Mouse (Mus musculus): ENCODE results near the gene Yju2.
A peak's percentile ranks its signal among the peaks of the same experiment; 100 is the strongest.

Gene Yju2

GRCm38 (mm10) chr17:55961631-55962030 lies 2.7 kb downstream of the Yju2 start:
- no peak for DNase-seq

- no peak for DNase-seq
Observed at GRCm38 (mm10) chr17:55963171-55963570, 4.3 kb downstream of the Yju2 start.

GRCm38 (mm10) chr17:55964496-55964895 lies 5.6 kb downstream of the Yju2 start:
- no peak for DNase-seq

GRCm38 (mm10) chr17:55964996-55965395 lies 6.1 kb downstream of the Yju2 start:
- DNase-seq, result no peak

- no peak for DNase-seq
Observed at GRCm38 (mm10) chr17:55967186-55967585, 8.3 kb downstream of the Yju2 start.

DNA sequence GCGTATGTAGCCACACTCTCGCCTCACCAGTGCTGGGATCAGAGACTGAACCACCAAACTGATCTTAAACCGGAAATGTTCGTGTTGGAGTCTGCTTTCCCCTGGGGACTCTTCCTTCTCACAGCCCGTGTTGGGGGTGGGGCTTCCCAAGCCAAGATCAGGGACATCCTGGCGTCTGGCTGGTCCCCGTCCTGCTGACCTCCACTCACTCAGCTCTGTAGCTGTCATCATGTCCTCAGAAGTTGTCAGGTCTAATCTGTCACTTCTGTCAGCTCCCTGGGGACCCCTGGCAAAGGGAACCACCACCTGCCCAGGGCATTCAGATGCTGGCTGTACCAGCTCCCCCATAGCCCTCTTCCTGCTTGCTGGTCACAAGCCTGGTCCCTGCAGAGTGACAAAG lies 9.3 kb downstream of the Yju2 start:
- DNase-seq, result peak; percentile 54

GRCm38 (mm10) chr17:55969560-55969959 lies 10.7 kb downstream of the Yju2 start:
- peak; percentile 73 for DNase-seq

DNA sequence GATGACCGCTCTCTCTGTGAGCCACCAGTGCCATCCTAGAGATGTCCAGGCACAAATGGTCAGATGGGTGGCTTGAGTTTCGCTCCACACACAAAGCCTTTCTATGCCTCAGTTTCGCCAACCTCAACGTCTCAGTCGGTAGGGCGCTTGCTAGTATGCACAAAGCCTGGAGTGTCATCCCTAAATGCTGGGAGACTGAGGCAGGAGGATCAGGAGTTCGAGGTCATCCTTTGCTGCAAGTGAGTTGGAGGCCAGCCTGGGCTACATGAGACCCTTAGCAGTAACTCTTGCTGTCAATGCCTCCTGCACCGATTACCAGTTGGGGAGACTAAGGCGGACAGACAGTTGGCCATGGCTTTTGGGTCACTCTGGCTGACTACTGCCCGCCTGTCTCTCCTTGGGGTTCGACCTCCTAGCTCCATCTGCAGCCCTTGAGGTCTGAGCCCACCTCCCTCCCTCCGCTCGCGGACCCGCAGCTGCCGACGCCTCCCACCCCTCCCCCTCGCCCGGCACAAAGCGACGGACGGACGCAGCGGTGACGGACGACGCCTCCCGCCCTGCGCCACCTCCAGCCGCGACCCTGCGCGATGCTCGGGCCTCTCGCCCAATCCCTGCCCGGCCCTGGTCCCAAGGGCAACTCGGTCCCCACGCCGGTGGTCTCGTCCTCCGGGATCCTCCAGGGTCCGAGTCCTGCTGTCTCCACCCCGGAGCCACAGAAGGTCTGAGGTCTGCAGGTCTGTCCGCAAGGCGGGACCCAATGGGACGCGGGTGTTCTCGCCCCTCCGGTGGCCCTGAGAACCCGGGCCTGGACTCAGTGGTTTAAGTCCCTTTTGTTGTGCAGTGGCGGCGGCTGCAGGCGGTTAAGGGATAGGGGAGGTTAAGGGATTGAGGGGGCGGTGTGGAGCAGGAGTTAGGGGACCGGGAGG lies 11.3 kb downstream of the Yju2 start, which contains the start of gene Shd:
Shd (plus strand) TSS at position 502 of the 926 bp plus-strand sequence.
- DNase-seq, result peak; percentile 64

DNA sequence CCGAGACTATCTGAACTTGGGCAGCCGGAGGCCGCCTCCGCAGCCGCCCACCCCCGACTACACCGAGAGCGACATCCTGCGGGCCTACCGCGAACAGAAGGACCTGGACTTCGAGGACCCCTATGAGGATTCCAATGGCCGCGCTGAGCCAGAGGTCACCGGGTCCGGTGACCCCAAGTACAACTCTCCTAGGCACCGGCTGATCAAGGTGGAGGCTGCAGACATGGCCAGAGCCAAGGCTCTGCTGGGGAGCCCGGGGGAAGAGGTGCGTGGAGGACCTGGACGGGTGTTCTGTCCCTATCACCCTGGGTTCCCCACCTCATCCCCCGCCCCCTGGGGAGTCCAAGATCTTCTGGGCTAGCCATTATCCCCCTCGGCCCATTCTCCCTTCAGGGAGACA lies 12.6 kb downstream of the Yju2 start:
- DNase-seq, result no peak

GRCm38 (mm10) chr17:55976255-55976862 lies 17.5 kb downstream of the Yju2 start:
- DNase-seq, result peak; percentile 86

DNA sequence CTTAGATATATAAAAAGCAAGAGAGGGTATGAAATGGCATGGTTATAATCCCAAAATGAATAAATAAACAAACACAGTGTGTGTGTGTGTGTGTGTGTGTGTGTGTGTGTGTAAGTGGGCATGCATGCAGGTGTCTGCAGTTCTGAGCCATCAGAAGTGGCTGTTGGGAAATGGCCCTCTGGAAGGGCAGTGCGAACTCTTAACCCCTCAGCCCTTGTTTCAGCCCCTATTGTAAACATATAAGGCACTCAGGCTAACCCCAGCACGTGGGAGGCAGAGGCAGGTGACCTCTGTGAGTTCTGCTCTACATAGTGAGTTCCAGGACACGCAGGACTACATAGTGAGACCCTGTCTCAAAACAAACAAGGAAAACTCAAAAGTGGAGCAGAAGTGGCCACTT lies 18.4 kb downstream of the Yju2 start:
- no peak for DNase-seq

DNA sequence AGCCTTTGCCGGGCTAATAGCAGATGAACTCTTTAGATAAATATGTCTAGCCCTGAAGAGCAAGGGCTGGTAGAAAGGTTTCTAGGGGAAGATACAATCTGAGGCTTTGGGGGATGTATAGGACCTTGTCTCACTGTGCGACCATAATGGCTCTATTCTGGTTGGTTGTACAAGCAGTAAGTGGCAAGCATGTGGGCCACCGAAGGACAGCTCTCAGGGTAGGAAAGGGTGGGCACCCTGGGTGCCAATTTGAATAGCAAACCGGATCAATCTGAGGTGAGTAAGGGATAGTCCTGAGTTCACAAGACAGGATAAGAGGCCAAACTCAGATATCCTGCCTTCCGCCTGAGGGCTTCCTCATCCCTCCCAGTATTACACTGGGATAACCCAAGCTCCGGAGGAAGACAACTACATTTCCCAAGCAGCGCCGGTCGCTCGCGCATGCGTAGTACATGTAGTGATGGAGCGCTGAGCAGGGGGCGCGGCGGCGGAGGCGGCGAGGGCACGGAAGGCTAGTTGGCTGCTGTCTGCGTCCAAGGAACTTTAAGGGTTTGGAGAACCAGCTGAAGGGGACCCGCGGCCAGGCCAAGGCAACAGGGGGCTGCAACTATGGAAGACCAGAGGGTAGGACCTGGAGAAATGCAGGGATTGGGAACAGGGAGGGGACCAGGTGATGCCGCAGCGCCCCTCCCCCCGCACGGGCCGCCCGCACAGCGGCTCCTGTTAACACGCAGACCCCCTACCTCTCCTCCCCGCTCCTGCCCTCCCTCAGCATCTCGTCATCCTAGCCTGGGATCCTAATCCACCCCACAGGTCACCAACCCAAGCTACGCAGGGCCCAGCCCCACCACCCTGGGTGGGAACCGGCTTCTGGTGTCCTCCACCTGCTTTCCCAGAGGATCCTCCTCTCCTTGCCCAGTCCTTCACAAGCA lies 27.4 kb downstream of the Yju2 start, which contains the start of gene Fsd1:
Fsd1 (plus strand) TSS at position 480 of the 932 bp plus-strand sequence.
- peak; percentile 61 for DNase-seq

GRCm38 (mm10) chr17:55990278-55990898 lies 31.5 kb downstream of the Yju2 start:
- DNase-seq, result no peak

DNA sequence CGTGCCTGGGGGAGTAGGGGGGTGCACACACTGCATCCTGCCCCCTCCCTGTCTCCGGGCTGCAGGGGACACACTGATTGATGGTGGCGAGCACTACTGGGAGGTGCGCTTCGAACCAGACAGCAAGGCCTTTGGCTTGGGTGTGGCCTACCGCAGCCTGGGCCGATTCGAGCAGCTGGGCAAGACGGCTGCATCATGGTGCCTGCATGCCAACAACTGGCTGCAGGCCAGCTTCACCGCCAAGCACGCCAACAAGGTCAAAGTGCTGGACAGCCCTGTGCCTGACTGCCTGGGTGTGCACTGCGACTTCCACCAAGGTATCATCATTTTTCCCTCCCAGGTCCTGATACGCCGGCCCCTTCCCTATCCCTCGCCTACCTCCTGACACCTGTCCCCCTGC lies 37.1 kb downstream of the Yju2 start:
- DNase-seq, result peak; percentile 70

GRCm38 (mm10) chr17:55999794-56000499 lies 41.0 kb downstream of the Yju2 start:
- no peak for DNase-seq

- DNase-seq, result no peak
Observed at GRCm38 (mm10) chr17:56003000-56003399, 44.1 kb downstream of the Yju2 start.

- DNase-seq, result peak; percentile 76
Observed at GRCm38 (mm10) chr17:56005415-56006061, 46.6 kb downstream of the Yju2 start, which contains the start of the genes Stap2 and Mpnd. Gene Stap2 (minus strand): TSS chr17:56005584. Gene Mpnd (plus strand): TSS chr17:56005711.

DNA sequence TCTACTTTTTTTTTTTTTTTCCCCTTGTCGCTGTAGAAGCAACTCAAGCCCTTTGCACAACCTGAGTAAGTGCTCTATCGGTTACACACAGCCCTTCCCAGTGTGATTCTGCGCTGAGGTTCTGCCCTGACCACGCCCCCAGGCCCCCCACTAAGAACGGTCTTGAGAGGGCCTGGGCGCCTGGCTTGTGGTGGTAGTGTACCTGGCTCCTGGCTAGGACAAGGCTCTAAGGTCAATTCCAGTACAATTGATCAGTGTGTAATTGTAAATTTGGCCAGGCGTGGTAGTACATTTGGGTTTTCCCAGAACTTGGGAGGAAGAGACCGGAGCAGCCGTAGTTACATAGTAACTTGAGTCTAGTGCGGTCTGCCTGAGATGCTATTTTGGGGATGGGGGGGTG lies 48.1 kb downstream of the Yju2 start:
- DNase-seq, result peak; percentile 41

DNA sequence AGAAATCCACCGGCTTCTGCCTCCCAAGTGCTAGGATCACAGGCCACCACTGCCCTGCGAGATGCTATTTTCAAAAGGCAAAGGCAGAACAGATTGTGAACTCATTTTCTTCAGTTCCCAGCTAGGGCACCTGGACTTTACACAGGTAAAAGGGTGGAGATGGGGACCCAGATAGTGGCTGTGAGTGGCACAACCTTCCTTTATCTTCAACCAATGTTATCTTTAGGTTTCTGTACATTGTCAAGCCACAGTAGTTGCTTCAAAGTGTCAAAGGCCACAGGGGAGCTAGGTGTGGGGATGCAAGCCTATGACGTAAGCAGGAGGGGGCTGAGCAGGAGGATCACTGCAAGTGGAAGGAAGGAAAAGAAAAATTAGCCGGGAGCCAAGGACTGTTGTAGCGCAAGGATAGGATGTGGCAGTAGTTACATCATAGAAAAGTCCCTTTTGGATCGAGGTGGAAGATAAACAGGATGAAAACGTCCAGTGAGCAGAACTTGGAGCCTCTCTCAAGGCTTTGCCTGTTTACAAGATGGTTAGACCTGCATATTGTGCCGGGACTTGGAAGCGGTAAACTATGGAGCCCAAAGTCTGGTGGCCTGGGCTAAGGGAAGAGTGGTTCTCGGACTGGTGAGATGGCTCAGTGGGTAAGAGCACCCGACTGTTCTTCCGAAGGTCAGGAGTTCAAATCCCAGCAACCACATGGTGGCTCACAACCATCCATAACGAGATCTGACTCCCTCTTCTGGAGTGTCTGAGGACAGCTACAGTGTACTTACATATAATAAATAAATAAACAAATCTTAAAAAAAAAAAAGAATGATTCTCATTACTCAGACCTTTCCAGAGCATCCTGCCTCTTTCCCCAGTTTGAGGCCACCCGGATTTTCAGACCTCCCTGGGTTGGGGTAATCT lies 48.8 kb downstream of the Yju2 start:
- DNase-seq, result no peak

All from kidney, postnatal 14 days (tissue).